Mouse (Mus musculus): Measurements from ENCODE around the gene Ltbp1. TPM values are rescaled to one million over a fixed set of nuclear protein-coding genes. Genes with fewer than 3 reads are reported as not detected.

Gene Ltbp1
- total RNA-seq, 2 experiments from 2014 or later = 7.2 to 7.8 TPM

DNA sequence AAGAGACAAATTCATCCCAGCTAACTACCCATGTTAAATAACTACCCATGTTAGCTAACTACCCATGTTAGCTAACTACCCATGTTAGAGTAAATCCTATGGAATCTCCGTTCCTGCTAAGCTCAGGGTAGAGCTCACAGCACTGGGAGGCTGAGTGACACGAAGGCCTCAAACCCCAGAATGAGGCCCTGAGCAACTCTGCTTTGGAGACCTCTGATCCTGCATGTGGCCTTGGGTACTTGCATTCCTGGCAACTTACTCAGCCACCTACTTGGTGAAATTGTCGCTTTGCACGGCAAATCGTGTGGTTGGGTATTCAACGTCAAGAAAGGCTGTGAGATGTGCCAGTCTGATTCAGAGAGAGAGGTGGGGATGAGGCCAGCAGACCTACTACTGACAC is 50.6 kb downstream of the Ltbp1 start:
- DNase-seq (ENCODE audit: low spot score in 2 of 2) = no peak

DNA sequence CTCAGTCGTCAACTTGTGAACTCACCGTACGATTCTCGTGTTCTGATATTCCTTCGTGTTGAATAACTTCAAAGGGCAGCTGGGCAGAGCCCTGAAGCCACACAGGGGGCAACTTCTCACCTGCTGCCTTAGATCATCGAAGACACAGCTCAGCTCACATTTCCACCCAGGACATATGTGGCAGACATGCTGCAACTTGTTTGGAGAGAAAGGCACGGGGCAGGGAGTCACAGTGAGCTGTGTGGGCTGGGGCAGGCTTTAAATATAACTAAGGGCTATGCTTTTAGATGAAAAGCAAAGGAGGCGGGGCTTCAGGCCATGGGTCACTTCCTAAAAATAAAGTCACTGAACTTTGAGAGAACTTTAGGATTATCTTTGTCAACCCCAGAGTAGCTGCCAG is 51.3 kb downstream of the Ltbp1 start:
- no peak for DNase-seq (ENCODE audit: low spot score in 2 of 2)

DNA sequence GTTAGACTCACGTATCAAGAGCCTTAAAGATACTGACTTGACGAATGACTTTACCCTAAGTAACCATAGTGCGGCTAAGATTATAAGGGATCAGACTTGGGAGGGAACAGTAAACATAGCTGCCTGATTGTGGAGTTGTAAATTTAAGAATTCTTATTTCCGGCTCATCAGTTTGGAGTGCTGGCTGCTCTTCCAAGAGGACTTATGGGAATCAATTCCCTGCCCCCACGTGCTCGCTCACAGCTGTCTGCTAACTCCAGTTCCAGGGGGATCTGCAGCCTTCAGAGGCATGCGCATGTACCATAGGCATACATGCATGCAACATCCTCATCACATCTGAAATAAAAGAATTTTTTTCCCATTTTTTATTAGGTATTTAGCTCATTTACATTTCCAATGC is 61.0 kb downstream of the Ltbp1 start:
- no peak for DNase-seq (ENCODE audit: low spot score in 2 of 2)

DNA sequence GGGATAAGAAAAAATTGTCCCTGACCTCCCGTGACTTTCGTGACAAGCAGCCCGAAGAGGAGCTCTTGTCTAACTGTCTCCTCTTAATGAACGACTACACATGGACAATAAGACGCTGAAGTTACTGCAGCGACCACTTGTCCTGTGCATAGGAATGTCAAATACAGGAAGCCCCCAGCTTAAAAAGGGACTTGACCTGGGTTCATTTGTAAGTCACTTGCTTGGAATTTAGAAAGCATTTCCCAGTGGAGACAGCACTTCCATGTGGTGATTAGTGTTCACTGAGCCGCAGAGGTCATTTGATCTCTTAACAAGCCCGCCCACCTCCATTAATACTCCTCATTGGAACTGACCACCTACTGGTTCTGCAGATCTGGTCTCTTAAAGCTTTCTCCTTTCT is 61.9 kb downstream of the Ltbp1 start:
- no peak for DNase-seq (ENCODE audit: low spot score in 2 of 2)

DNA sequence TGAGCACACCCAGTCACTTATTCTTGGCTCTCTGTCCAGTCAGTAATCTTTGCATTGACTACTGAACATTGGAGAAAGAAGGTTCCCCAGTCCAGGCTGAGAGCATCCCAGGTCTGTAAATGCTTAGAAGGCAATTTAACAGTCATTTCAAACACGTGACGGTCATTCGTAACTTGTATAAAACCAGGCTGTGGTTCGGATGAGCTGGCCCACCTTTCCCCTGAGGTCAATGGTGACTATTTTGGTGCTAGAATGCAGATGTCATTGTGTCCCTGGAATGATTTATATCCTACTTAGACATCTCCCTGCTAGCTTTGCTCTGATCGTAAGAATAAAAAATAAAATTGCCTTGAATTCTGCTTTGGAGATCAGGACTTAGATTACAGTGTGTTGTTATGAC is 63.9 kb downstream of the Ltbp1 start:
- DNase-seq (ENCODE audit: low spot score in 2 of 2) = no peak

DNA sequence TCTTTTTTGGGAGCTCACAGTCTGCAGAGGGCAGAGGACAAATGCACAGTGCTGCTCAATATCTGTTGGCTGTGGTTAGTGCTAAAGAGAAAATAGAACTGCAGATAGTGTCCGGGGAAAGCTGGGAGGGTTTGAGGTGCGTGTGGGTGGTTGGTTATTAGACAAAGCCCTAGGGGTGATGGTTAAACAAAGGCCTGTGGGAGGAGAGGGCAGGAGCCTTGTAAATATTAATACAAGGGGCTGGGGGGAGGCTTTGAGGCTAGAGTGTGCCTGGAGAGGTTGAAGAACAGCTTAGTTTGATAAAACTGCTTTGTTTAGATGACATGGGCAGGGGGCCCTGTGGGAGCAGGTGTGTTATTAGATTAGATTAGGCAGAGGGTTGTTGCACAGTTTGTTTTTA is 65.8 kb downstream of the Ltbp1 start:
- DNase-seq (ENCODE audit: low spot score in 2 of 2) = no peak

DNA sequence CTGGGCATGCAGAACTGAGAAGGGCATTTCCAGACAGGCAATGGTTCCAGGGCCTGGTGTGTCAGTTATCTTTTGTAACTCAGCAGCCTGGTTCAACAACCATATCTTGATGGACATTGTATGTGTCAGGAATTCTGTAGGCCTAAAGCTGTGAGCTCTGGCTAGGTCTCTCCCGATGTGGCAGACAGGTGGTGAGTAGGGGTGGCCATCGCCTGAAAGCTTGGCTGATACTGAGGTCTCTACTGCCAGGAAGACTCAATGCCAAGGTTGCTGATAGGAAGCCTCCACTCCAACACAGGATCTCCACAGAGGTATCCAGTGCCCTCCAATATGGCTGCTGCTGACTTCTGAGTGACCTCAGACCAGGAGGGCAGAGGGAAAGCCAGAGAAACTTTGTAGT is 66.4 kb downstream of the Ltbp1 start:
- no peak for DNase-seq (ENCODE audit: low spot score in 2 of 2)

DNA sequence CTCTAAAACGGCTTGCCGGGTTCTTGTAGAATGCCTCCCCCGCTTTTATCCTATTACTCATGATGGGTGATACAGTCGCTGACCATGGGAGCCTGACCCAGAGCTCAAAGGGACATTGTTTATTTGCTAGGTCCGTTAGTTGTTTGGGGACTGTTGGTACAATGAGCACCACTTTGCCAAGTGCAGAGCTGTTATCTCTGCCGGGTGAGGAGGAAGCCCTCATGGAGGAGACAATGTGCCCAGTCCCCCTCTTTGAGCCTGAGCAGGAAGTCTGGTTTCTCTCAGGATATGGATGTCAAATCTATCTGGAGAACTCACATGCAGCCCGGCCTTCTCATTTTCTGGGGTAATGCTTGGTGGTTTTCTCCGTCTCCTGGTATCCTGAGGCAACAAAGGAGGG is 68.5 kb downstream of the Ltbp1 start:
- DNase-seq (ENCODE audit: low spot score in 2 of 2) = no peak

DNA sequence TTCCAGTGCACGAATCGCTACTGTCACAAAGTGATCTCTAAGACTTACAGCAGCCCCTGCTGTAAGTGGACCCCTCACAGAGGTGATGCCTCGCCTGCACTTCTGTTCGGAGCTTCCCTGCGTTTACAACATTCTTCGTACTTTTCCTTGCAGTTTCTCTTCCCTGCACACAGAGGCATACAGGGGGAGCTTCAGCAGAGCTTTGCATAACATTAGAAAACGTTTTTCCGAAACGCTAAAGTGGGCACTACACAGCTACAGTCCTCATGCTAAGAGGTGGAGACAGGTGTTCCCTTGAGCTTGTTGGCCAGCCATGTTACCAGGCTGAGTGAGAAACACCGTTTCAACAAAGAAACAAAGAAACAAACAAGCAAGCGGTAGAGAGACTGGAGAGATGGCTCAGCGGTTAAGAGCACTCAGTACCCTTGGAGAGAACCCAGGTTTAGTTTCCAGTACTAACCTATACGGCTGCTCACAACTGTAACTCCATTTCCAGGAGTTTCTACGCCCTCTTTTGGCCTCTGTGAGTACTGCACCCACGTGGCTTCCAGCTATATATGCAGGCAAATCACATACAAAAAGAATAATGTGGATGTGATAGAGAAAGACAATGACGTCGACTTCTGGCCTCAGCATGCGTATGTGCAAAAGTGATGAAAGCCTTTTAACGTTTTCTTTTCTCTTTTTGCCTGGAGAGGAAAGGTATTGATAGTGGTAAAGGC is 69.8 kb downstream of the Ltbp1 start:
- peak in 1 of 2 experiments; percentile 45 for DNase-seq (ENCODE audit: low spot score in 2 of 2)

DNA sequence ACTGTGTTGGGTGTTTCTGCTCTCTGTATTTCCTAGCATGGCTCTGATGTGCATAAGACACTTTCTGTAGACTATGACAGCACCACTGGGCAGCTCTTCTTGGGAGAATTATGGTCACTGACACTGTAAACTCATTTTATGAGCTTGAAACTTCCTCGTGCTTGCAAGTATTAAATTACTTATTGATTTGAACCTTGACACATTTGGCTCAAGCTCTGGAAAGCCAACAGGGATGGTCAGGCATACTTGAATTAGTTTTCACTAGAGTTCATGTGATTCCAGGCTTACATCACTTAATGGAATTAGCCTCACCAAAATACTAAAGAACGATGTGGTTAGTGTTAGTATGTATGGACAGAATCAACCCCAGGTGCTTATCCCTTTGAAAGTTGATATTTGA is 76.0 kb downstream of the Ltbp1 start:
- no peak for DNase-seq (ENCODE audit: low spot score in 2 of 2)

DNA sequence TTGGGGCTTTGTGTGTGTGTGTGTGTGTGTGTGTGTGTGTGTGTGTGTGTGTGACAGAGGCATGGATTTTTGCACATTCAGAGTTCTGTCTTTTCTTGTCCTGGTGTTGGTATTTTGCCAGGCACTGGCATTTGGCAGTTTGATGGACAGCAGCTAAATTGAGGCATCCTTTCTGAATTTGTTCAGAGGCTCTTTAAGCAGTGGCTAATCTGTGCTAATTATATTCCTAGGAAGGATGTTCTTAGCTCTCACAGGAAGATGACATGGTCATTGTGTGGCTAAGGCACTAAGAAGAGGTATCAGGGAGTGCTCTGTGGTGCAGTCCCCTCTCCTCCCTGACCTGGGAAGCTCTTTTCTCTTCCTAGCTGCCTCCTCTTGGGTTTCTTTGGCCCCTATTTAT is 77.1 kb downstream of the Ltbp1 start:
- no peak for DNase-seq (ENCODE audit: low spot score in 2 of 2)

DNA sequence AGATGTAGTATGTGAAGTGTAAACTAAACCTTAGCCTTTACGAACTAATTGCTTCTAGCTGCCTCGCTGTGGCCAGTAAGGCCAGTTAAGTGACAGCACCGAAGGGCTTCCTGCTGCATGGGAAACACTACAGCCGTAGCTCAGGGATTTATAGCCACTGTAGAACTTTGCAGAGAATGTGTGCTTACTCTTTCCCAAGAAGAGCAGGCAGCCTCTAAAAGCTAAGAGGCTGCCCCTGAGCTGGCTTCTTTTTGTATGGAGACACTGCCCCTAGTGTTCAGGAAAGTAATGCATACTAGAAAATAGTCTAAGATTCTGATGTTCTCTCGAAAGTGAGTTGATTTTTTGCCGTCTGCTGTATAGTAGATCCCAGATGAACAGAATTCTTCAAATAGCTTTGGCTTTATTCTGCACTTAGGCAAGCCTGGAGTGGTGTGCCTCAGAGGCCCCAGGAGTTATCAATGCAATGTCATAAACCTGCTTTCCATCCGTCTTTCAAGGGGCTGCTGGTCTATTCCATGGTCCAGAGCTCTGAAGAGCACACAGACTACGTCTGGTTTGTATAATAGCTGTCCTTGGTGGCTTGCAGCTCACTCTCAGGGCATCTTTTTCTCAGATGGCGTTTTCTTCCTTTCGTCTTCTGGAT is 82.1 kb downstream of the Ltbp1 start:
- peak; percentile 10 to 13 for DNase-seq (ENCODE audit: low spot score in 2 of 2)

DNA sequence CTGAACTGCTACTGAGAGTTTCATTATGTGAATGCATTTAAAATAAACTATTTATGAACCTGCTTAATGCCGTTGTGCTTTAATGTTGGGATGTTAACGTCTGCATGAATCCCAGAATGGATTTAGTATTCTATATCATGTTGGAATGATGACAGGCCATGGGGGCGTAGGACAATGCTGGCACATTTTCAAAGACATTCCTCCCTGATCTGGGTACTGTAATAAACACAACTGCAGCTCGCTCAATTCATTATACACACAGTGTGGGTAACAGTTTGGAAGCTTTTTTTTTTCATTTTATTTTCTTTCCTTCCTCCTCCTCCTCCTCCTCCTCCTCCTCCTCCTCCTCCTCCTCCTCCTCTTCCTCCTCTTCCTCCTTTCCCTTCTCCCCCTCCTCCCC is 82.9 kb downstream of the Ltbp1 start:
- no peak for DNase-seq (ENCODE audit: low spot score in 2 of 2)

DNA sequence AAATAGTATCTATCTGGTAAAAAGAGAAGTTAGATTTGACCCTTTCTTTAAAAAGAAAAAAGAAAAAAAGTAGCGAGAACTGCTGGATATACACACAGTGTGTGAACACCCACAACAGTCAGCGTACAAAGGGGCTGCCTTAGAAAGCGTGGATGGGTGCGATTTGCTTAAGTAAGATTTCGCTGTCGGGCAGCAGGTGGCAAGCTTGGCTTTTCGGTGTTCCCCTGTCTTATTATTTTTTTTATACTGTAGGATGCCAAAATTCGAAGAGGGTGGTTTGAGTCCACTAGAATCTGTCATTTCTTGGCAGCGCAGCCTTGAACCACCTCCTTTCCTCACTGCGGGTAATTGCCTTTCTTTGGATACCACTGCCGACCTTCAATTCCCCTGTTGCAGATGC is 83.4 kb downstream of the Ltbp1 start:
- DNase-seq (ENCODE audit: low spot score in 2 of 2) = peak; percentile 35 to 68

DNA sequence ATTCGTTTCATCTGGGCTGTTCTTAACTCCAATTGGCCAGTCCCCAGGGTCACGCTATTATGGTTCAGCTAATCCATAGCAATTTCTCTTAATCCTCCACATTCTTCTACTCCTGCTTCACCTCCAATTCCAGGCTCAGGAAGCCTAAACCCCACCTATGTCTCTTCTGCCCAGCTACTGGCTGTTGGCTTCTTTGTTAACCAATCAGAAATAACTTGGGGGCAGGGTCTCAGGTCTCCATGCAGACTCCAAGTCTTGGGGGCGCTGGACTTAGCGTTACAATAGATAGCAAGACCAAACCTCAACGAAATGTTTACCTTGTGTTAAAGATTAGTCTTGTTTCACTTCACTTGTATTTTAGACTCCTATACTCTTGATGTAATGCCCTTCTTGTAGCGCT is 85.2 kb downstream of the Ltbp1 start:
- no peak for DNase-seq (ENCODE audit: low spot score in 2 of 2)

DNA sequence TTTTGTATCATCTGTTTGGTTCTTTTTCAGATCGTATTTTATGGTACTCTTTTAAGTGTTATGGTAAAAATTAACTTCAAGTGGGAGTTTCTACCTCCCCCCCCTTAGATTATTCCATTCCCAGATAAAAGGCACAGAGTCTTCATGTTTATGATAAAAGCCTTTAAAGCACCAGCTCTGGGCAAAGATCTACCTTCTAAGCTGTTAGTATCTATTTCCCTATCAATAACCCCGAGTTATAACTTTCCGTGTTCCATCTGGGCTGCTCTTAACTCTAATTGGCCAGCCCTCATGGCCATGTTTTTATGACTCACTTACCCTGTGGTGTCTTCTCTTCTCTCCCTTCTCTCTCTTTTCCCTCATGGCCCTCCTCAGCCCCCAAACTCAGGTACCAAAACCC is 88.2 kb downstream of the Ltbp1 start:
- no peak for DNase-seq (ENCODE audit: low spot score in 2 of 2)

DNA sequence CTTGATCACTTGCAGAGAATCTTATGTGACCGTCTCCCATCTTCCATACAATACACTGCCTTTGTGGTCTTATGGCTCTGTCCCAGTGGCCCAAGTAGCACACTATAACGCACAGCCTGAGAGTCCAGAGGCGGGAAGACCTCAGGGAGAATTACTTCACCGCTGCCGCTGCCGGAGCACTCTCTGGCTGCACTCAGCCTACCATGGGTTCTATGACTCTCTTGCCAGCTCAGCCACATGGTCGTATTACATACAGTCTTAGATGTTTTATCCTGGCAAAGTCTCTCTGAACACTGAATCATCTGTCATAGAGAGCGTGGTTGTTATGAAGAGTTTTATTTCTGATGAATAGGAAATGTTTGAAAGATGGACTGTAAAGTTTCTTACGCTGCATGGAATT is 89.2 kb downstream of the Ltbp1 start:
- DNase-seq (ENCODE audit: low spot score in 2 of 2) = no peak

DNA sequence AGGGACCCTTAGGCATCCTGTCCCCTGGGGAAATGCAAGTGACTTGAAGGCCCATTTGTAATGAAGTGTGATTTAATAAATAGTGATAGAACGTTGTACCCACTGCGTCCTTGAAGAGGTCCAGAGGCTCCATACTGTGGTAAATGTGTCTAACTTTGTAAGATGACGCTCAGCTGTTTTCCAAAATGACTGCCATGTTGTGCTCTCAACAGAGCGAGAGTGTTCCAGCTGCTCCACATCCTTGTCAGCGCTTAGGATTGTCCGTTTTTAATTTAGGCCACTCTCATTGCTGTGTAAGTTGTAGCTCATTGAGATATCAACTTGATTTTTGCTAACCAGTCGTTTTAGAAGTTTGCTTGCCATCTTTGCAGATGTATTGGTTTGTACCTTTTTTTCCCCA is 91.4 kb downstream of the Ltbp1 start:
- DNase-seq (ENCODE audit: low spot score in 2 of 2) = no peak

DNA sequence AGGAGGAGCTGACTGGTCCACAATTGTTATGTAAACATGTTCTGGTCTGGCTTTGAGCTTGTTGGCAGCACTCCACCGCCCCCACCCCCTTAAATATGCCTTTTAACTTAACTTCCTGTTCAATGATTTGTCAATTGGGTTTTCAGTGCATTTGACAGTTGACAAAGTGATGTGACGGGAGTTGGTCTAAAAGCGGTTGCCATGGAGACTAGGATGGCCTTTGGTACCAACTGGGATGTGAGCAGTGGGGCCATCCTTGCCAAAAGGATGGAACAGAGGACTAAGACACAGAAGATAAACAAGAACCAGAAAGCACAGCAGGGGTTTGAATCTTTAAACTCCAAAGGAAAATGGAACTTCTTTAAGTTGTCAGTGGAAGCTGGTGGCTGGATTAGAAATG is 92.0 kb downstream of the Ltbp1 start:
- DNase-seq (ENCODE audit: low spot score in 2 of 2) = no peak

DNA sequence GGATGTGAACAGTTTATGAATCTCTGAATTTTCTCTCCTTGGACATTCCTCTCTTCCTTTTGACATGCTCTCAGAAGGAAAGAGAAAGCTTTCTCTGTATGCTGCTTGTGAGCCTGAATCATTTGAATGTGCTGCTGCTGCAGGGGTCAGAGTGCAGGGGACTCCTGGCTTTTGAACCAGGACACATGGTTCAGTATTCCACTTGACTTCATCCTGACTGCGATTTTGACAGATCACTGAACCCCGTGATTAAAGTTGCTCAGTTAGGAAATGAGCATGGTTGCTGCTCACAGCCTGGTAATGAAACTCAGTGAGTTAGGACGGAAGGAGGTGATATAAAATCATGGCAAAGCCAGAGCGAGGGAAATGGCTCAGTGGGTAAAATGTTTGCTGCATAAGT is 95.8 kb downstream of the Ltbp1 start:
- no peak for DNase-seq (ENCODE audit: low spot score in 2 of 2)

DNA sequence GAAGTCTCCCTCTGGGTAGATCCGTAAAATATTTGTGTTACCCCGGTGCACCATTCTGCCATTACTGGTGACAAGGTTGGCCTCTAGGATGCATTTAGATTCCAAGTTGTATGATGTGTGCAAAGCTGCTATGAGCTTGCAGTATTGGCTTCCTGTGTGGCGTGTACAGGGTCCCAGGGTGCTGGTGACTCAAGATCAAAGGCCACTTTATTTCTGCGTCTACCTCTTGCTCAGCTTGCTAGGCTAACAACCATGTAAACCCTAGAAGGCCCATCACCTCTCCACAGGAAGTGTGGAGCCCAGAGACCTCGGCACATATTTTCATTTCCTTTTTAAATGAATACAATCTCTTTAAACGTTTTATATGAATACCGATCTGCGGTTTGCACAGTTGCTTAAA is 96.6 kb downstream of the Ltbp1 start:
- DNase-seq (ENCODE audit: low spot score in 2 of 2) = no peak

DNA sequence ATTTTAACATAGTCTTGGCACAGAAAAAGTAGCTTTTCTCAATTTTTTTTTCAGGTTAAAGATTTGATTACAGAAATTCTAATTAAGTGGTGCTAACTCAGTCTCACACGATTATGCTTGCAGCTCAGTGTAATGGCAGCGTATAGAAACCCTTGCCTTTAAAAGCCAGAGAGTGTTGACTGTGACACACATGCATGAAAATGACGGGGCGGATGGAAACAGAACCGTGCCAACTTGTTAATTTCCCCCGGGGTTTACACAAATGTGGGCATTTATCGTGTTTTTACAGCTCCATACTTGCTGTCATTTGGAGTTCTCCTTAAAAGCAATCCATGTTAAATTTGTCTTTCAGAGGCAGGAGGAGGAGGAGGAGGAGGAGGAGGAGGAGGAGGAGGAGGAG is 102.0 kb downstream of the Ltbp1 start:
- peak; percentile 17 to 20 for DNase-seq (ENCODE audit: low spot score in 2 of 2)

DNA sequence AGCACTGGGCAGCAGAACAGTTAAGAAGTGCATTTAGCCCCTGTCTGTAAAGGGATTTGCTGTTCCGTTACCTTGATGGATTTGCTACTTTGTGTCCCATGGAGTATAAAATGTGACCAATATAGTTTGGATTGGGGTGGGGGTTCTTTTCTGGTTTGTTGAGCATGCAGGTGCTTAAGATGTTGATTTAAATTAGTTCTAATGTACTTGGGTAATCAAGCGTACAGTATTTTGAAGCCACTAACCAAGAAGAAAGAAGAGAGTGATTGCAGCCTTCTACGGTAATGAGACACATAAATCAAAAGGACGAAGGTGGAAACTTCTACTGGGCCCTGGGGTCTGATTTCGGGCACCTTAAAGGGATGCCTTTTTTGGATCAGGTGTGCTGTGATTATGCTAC is 102.5 kb downstream of the Ltbp1 start:
- DNase-seq (ENCODE audit: low spot score in 2 of 2) = no peak
